Mouse (Mus musculus) CH12.LX (cell line): ENCODE data around the gene Upf2.

Source experiments
- CTCF ChIP-seq, 2 experiments: IDR thresholded peaks in 1 of 2; conservative IDR thresholded peaks in 1 of 2; 2 replicates each; pipeline ENCODE4 v1.5.1; 2011 to 2012; ENCODE audit warnings: low read depth in 2 of 2, low read length in 2 of 2, improper control_type of control experiment in 1 of 2, inconsistent platforms in 1 of 2, mild to moderate bottlenecking in 1 of 2, moderate library complexity in 1 of 2
- HCFC1 ChIP-seq: IDR thresholded peaks from 2 replicates; pipeline ENCODE4 v1.6.1; 2012; ENCODE audit warnings: low read depth, mild to moderate bottlenecking, inconsistent platforms, low read length, improper control_type of control experiment
- IRF4 ChIP-seq: IDR thresholded peaks from 2 replicates; pipeline ENCODE4 v1.6.1; 2014; ENCODE audit warnings: low read depth, mild to moderate bottlenecking, inconsistent platforms, low read length, improper control_type of control experiment
- JUN ChIP-seq: IDR thresholded peaks from 2 replicates; pipeline ENCODE4 v1.6.1; 2011; ENCODE audit warnings: low read depth, mild to moderate bottlenecking, low read length, improper control_type of control experiment, moderate library complexity; ENCODE audit not compliant: insufficient read depth
- MAZ ChIP-seq: IDR thresholded peaks from 2 replicates; pipeline ENCODE4 v1.6.1; 2012; ENCODE audit warnings: low read depth, mild to moderate bottlenecking, inconsistent platforms, low read length, improper control_type of control experiment, moderate library complexity
- POLR2A ChIP-seq: IDR thresholded peaks from 2 replicates; pipeline ENCODE4 v1.6.1; 2011; ENCODE audit warnings: low read depth, mild to moderate bottlenecking, improper control_type of control experiment, low read length
- RAD21 ChIP-seq: IDR thresholded peaks from 2 replicates; pipeline ENCODE4 v1.6.1; 2011; ENCODE audit warnings: low read depth, mild to moderate bottlenecking, low read length, improper control_type of control experiment, moderate library complexity
- USF1 ChIP-seq: IDR thresholded peaks from 2 replicates; pipeline ENCODE4 v1.6.1; 2014; ENCODE audit warnings: low read depth, mild to moderate bottlenecking, inconsistent platforms, low read length, improper control_type of control experiment

DNA sequence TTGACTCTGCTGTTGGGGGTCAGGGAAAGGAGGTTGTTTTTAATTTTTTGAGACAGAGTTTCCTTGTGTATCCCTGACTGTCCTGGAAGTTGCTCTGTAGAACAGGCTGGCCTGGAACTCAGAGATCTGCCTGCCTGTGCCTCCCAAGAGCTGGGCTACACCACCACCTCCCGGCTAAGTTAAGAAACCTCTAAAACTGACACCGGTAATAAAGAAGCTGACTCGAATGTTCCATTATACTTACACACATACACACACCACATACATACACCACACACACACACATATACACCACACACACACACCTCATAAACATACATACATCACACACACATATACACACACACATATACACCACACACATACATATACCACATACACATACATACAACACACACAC is 16.3 kb upstream of the Upf2 start:
- TF ChIP-seq JUN (peak; percentile 51), IRF4 (no peak), POLR2A (no peak), MAZ (no peak), USF1 (no peak), RAD21 (peak; percentile 82), CTCF (conservative IDR thresholded peaks at IDR 0.05 in 1 of 2, IDR thresholded peaks at IDR 0.05 in 1 of 2; ENCODE audit: low read depth in 2 of 2, low read length in 2 of 2) (peak in 1 of 2 experiments; percentile 73; a peak in 2 of 4 replicates), HCFC1 (no peak)
